Mouse (Mus musculus) monocyte, adult 2 months (primary cell): Measurements from ENCODE around the gene Mturn.

Experiments used
- DNase-seq, 2 experiments: peaks; one replicate each; pipeline ENCODE4 v3.0.0; 2022; ENCODE audit warnings: low spot score in 2 of 2, low read depth in 1 of 2

Mturn gene

GRCm38 (mm10) chr6:54680891-54681745 lies at the start of gene Mturn:
TSS of gene Mturn (plus strand) at chr6:54681624.
- DNase-seq: peak; percentile 82 to 92

- DNase-seq: no peak
Measured at GRCm38 (mm10) chr6:54639877-54640276, 41.5 kb upstream of the Mturn start.

DNA sequence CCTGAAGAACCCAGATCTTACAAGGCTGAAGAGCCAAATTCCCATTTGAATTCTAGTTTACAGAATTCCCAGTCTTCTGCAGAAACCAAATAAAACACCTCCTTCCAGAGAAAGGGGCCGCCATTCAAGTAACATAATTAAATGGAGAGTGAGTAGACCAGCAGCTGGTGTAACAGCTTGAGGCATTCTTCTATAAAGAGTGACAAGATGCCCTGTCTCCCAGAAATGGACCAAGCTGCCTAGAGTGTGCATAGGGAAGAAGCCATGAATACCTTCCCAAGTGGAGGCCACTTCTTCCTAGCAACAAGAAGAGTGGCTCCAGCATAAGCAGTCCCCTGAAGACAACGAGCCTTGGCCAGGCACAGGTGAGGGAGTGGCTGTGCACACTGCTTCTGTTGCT lies 39.5 kb upstream of the Mturn start:
- no peak for DNase-seq

DNA sequence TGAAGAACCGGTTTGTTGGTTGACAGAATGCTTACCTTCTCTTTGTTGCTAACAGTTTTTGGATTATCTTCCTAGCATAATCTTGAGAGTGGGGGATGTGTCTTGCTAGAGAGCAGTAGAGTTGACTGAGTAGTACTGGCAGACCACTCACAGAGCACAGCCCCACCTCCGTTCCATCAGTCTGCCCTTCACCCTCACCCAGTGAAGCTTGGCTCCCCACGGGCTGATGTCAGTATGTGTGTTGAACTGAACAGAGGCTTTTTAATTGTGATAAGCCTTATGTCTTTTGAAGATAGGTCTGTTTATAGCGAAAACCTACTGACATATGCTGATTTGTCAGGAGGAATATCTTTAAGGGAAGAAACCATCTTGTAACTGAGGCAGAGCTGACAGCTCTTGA lies 38.2 kb upstream of the Mturn start:
- no peak for DNase-seq

GRCm38 (mm10) chr6:54655471-54656095 lies 25.8 kb upstream of the Mturn start:
- no peak for DNase-seq

- no peak for DNase-seq
Measured at GRCm38 (mm10) chr6:54657861-54658260, 23.6 kb upstream of the Mturn start.

GRCm38 (mm10) chr6:54669868-54670267 lies 11.6 kb upstream of the Mturn start:
- DNase-seq: no peak

DNA sequence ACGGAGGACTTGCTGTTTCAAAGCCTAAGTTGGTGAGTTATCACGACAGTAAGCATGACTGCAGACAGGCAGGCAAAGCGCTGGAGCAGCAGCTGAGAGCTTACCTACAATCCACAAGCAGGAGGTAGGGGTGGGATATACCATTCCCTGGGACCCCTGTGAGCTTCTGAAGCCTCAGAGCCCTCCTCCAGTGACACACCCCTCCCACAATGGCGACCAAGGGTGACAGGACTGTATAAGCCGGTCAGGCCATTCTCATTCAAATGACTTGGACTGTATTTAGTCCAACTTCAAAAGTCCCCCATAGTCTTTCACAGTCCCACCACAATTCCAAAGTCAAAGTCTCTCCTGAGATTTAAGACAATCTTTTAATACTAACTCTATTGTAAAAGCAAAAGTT lies 8.5 kb upstream of the Mturn start:
- DNase-seq: no peak

DNA sequence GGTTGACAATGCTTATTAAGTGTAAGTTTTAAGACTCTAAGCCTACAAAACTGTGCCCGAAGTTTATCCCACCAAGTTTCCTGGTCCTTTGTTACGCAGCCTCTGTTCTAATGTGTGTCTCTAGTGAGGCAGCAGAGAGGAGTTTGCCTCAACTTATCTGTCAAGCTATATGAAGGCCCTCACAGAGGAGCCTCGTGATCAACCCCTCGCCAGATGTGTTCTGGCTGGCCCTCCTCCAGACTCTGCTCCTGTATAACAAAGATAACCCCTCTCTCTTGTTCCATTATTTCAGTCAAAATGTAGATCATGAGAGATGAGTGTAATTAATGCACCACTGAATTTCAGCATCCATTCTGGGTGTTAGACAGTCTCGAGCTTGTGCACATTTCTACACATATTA lies 1.7 kb upstream of the Mturn start:
- DNase-seq: no peak

DNA sequence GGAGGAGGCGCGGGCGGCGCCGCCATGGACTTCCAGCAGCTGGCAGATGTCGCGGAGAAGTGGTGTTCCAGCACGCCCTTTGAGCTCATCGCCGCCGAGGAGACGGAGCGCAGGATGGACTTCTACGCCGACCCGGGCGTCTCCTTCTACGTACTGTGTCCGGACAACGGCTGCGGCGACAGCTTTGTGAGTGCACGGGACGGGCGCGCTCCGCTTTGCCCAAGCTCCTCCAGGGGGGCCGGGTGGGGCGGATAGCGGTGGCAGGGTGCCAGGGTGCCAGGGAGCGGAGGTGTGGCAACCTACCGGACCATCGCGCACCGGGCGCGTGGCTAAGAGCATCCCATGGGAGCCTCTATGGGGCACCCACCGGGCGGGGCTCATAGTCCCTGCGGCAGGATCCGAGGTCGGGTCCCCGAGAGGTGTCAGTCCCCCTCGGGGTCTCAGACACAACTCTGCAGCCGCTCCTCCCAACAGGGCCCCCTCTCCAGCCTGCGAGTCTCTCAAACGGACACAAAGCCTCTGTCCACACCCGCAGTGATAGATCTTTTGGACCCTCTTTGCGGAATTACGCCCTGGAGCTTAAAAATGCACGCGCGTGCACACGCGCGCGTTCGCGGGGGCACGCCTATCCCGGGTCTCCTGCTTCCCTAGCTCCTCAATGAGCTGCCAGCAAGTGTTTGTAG lies 463 bp downstream of the Mturn start:
- DNase-seq: no peak

GRCm38 (mm10) chr6:54684085-54684484 lies 2.7 kb downstream of the Mturn start:
- DNase-seq: no peak

- no peak for DNase-seq
Measured at GRCm38 (mm10) chr6:54685103-54685502, 3.7 kb downstream of the Mturn start.

- no peak for DNase-seq
Measured at GRCm38 (mm10) chr6:54685716-54686395, 4.4 kb downstream of the Mturn start.

DNA sequence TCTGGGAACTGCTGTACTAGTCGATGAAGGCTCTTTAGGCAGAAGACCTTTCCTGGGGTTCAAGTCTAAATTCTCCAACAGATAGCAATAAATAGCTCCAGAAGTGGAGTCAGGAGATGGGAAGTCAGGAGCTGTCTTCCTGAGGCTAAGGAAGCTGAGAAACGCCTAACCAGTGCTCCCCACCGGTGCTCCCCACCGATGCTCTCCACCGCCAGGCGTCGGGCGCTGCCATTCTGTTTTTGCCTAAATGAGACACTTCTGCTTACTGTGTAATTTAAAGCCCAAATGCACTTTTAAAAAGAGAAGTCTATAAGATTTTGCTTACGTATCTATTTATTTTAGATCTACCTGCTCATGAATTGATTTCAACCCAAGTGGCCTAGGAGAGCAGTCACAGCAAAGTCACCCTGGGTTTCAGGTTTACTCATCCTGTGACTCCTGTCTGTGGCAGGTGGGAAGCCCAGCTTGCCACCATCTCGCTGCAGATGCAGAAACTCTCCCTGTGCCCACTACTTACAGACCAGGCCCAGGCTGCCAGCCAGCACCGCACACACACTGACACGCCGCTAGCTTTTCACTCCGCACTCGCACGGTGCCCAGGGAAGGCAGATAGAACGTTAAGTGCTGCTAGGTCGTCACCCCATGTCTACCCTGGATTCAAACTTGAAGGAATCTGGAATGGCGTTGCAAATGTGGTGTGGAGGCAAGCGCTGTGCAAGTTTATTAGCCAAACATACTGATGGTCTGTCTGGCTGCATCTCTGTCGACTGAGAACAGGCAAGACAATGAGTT lies 5.7 kb downstream of the Mturn start:
- no peak for DNase-seq

GRCm38 (mm10) chr6:54688467-54689323 lies 7.3 kb downstream of the Mturn start:
- no peak for DNase-seq

DNA sequence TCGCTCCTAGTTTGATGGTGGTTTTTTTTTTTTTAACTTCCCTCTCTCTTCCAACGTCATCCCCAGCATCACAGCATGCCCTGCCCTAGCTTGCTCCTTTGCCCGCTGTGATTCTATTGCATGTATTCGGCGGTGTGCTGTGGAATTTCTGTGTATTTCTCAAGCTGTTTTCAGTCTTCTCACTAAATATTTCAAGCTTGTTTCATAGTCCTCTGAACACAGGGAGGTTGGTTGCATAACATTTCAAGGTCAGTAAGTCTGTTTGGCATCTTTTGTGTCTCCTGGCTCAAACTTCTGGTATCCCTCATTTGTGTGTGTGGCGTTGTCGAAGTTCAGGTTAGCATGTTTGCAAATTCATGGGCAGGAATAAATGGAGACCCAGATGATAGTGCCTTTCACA lies 8.3 kb downstream of the Mturn start:
- DNase-seq: no peak

DNA sequence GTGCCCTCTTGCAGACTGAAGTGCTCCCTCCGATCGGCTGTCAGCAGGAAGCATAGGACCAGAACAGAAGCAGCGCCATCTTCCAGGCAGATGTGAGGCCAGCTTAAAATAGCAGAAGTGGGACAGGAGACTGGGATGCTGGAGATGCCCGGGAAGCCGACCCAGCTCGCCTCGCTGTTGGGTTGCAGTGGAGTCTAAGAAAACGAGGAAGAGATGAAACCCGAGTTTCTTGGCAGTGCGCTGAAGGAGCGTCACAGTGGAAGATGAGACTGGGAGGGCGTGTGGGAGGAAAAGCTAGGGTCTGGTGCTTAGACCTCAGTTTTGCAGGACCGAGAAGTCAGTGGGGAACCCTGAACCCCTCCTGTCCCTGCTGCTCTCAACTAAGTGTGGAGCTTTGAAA lies 9.4 kb downstream of the Mturn start:
- no peak for DNase-seq

DNA sequence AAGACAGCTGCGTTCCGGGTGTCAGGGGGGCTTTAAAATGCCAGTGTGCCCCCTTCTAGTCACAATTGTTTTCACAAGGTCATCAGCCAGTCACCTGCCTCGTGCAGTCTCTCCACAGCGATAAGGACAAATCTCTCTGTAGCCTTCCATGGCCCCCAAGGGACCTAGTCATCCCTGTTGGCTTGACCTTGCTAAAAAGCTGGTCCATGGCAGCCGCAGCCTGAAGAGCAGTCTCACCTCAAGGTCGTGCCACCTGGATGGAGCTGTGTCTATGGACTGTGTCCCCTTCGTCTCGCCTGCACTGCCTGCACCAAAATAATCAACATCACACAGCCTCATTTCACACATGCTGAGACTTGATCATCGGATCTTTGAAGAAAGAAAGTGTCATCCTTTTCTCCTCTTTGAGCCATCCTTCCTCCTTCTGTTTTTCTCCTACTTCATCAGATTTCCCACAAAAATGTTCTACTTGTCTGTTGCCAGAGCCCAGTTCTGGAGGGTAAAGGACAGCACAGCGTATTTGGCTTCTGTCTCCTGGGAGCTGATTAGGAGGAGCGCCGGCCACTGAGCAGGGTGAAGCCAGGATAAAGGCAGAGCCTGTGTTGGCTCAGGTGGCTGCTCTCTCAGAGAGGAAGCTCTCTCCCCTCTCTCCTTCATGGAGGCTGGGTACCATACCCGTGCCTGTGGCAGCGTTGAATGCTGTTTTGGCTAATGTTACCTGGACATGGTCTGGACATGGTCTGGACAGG lies 10.1 kb downstream of the Mturn start:
- DNase-seq: no peak

- no peak for DNase-seq
Measured at GRCm38 (mm10) chr6:54692201-54692600, 10.8 kb downstream of the Mturn start.
